Mouse (Mus musculus): ENCODE measurements at regions not wholly inside any gene's neighbourhood (a gene's known extent, or its start where the extent isn't known, plus 50 kb on each side); places are given as distances from the start of the nearest gene placed in this dataset.

DNA sequence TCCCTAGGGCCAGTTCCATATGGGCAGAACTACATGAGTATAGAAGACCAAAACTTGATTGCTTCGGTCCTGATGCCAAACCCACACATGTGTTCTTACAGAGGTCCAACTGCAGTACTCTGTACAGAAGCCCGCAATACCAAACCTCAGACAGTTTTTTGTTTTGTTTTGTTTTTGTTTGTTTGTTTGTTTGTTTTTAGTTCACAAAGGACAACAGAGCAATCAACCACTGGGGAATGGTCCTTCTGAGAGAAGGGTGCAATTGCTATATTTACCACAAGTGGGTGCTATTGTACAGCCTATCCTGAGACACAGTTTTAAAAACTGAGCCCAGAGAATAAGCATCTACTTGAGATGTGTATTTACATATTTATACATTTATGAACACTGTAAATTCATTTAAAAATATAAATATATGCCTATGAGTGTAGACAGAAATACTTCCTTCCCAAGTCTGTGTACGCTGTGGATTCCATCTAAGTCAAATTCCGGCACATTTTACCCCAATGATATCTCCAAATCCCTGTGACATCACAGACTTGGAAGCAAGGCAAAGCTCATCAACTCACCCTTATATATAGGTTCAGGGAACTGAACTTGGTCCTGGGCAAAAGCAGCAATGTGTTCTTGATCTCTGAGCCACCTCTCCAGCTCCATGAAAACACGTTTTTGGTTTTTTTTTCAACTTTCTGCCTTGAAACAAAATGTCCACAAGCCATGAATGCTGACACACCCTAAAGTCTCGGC lies 101.3 kb upstream of the A26c2 start:
- H3K36me3 ChIP-seq (ENCODE audit: control insufficient read depth, insufficient read depth, low read length, poor library complexity, severe bottlenecking) = no peaks in the 10 kb centered on the region
- H3K27me3 ChIP-seq (ENCODE audit: control insufficient read depth, insufficient read depth, low read length, poor library complexity, severe bottlenecking) = no peaks in the 10 kb centered on the region
- no peak overlapping the region for H3K4me3 ChIP-seq (ENCODE audit: low read depth, low read length)
- H3K4me1 ChIP-seq (ENCODE audit: control insufficient read depth, insufficient read depth, low read length) = no peaks in the 10 kb centered on the region
- H3K27ac ChIP-seq (ENCODE audit: insufficient read depth, low read length) = no peak overlapping the region
- H3K9me3 ChIP-seq (replicated peaks; ENCODE audit: control insufficient read depth, insufficient read depth, low read length, poor library complexity, severe bottlenecking) = no peaks in the 10 kb centered on the region
- H3K9ac ChIP-seq (ENCODE audit: low read depth, poor library complexity, severe bottlenecking) = no peak overlapping the region
- TF ChIP-seq POLR2A (IDR thresholded peaks at IDR 0.05; ENCODE audit: insufficient read depth, low read length) (no peak), EP300 (IDR thresholded peaks at IDR 0.05; ENCODE audit: insufficient read depth, low read depth, low read length) (no peak), CTCF (IDR thresholded peaks at IDR 0.05; ENCODE audit: low read depth, low read length) (no peak)

DNA sequence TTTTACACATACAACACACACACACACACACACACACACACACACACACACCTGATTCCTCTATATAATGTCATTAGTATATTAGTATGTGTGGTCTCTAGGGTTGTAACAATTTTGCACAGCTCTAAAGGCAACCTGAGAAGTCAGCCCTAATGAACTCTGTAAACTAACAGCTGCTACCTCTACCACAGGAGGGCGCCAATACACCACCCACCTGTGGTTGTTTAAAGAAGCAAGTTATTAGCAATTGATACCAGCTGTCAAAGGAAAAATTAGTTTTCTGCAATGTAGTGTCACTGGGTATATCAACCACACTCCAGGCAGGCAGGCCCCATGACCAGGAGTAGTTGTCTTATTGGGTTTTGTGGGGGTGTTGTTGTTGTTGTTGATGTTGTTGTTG lies 98.8 kb upstream of the A26c2 start:
- TF ChIP-seq CTCF (IDR thresholded peaks at IDR 0.05; ENCODE audit: low read depth, low read length) (no peak), POLR2A (IDR thresholded peaks at IDR 0.05; ENCODE audit: insufficient read depth, low read length) (no peak)
- Histone ChIP-seq H3K4me3 (ENCODE audit: low read depth, low read length) (no peak overlapping the region), H3K27me3 (ENCODE audit: control insufficient read depth, insufficient read depth, low read length, poor library complexity, severe bottlenecking) (no peaks in the 10 kb centered on the region), H3K4me1 (ENCODE audit: control insufficient read depth, insufficient read depth, low read length) (no peaks in the 10 kb centered on the region), H3K36me3 (ENCODE audit: control insufficient read depth, insufficient read depth, low read length, poor library complexity, severe bottlenecking) (no peaks in the 10 kb centered on the region), H3K9me3 (replicated peaks; ENCODE audit: control insufficient read depth, insufficient read depth, low read length, poor library complexity, severe bottlenecking) (no peaks in the 10 kb centered on the region), H3K9ac (ENCODE audit: low read depth, poor library complexity, severe bottlenecking) (no peak overlapping the region), H3K27ac (ENCODE audit: insufficient read depth, low read length) (no peak overlapping the region)

DNA sequence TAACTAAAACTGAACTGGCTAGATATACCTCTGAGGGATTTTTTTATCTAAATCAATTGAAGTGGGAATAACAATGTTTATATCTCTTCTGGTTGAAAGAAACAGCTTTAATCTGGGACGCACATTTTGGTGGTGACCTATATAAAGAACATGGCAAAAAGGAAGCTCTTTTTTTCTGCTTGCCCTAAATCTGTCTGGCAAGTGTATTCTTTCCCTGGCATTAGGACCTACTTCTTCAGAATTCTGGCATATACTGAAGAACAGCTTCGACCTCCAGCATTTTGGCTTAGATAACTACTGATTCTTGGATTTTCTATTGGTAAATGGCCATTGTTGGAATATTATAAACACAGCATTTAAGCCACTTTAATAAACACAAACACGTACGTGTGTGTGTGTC lies 70.9 kb upstream of the A26c2 start:
- H3K9me3 ChIP-seq (replicated peaks; ENCODE audit: control insufficient read depth, insufficient read depth, low read length, poor library complexity, severe bottlenecking) = no peaks in the 10 kb centered on the region
- H3K27me3 ChIP-seq (ENCODE audit: control insufficient read depth, insufficient read depth, low read length, poor library complexity, severe bottlenecking) = no peaks in the 10 kb centered on the region
- H3K4me1 ChIP-seq (ENCODE audit: control insufficient read depth, insufficient read depth, low read length) = no peaks in the 10 kb centered on the region
- TF ChIP-seq EP300 (IDR thresholded peaks at IDR 0.05; ENCODE audit: insufficient read depth, low read depth, low read length) (no peak), POLR2A (IDR thresholded peaks at IDR 0.05; ENCODE audit: insufficient read depth, low read length) (no peak), CTCF (IDR thresholded peaks at IDR 0.05; ENCODE audit: low read depth, low read length) (no peak)
- H3K4me3 ChIP-seq (ENCODE audit: low read depth, low read length) = no peak overlapping the region
- H3K27ac ChIP-seq (ENCODE audit: insufficient read depth, low read length) = no peak overlapping the region
- H3K9ac ChIP-seq (ENCODE audit: low read depth, poor library complexity, severe bottlenecking) = no peak overlapping the region
- H3K36me3 ChIP-seq (ENCODE audit: control insufficient read depth, insufficient read depth, low read length, poor library complexity, severe bottlenecking) = no peaks in the 10 kb centered on the region

DNA sequence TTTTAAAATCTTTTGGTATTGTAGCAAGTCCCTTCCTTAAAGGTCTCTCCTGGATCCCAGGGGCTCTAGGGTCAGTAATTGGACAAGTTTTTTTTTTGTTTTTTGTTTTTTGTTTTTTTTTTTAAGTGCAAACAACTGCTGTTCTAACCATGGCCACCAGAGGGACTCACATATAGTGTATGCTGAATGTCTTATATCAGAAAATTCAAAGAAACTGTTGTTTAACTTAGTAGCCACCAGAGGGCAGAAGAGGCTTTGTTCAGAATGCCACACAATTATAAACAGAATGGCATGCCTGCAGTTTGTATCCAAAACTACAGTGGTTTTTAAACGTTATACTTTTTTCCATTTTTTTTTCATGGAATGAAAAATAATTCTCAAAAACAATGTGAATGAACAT lies 53.6 kb upstream of the A26c2 start:
- Histone ChIP-seq H3K4me1 (ENCODE audit: control insufficient read depth, insufficient read depth, low read length) (no peaks in the 10 kb centered on the region), H3K27ac (ENCODE audit: insufficient read depth, low read length) (no peak overlapping the region), H3K4me3 (ENCODE audit: low read depth, low read length) (no peak overlapping the region), H3K9ac (ENCODE audit: low read depth, poor library complexity, severe bottlenecking) (no peak overlapping the region), H3K36me3 (ENCODE audit: control insufficient read depth, insufficient read depth, low read length, poor library complexity, severe bottlenecking) (no peaks in the 10 kb centered on the region), H3K27me3 (ENCODE audit: control insufficient read depth, insufficient read depth, low read length, poor library complexity, severe bottlenecking) (no peaks in the 10 kb centered on the region), H3K9me3 (replicated peaks; ENCODE audit: control insufficient read depth, insufficient read depth, low read length, poor library complexity, severe bottlenecking) (no peaks in the 10 kb centered on the region)
- TF ChIP-seq POLR2A (IDR thresholded peaks at IDR 0.05; ENCODE audit: insufficient read depth, low read length) = no peak
- peak; percentile 8 for TF ChIP-seq CTCF (IDR thresholded peaks at IDR 0.05; ENCODE audit: low read depth, low read length)
